Mouse (Mus musculus) urinary bladder, adult 2 months (tissue): ENCODE data around the gene Nqo1. TPM values are rescaled to one million over a fixed set of nuclear protein-coding genes. Genes with fewer than 3 reads are reported as not detected.

Experiments
- polyA plus RNA-seq: library from polyadenylated mRNA; depleted of rRNA; stranded (reverse); fragments of >200 nt; gene quantifications from 2 replicates; pipeline ENCODE4 v1.2.3, GENCODE M21; 2012; rRNA removed

Nqo1 gene
- polyA plus RNA-seq, 1 experiment, result 102 TPM

Other genes with a start within 250 kb of the Nqo1 start
- 57.2 and 60.8 TPM in 2 replicates for gene Nfat5, start 109.7 kb downstream of the Nqo1 start, polyA plus RNA-seq
- 36.6 and 46.9 TPM in 2 replicates for gene Nob1, start 21.8 kb upstream of the Nqo1 start, polyA plus RNA-seq
- 18.4 and 22.5 TPM in 2 replicates for gene Wwp2, start 33.2 kb upstream of the Nqo1 start, polyA plus RNA-seq
- 107 and 113 TPM in 2 replicates for gene Psmd7, start 185.3 kb upstream of the Nqo1 start, polyA plus RNA-seq